Mouse (Mus musculus): ENCODE measurements around the gene 6430628N08Rik. TPM values are rescaled to one million over a fixed set of nuclear protein-coding genes. Genes with fewer than 3 reads are reported as not detected.

The 6430628N08Rik gene
- polyA plus RNA-seq, 1 experiment, result 0.16 TPM

GRCm38 (mm10) chr4:115936646-115937045, 46.2 kb downstream of the 6430628N08Rik start:
- peaks cover 43% of the 10 kb centered on the region for H3K4me1 ChIP-seq
- no peaks in the 10 kb centered on the region for H3K9me3 ChIP-seq
- TF ChIP-seq FLI1 (IDR thresholded peaks at IDR 0.05; ENCODE audit: low read length) (no peak), GATA1 (IDR thresholded peaks at IDR 0.05; ENCODE audit: borderline replicate concordance, low read length) (no peak)
- no peaks in the 10 kb centered on the region for H3K36me3 ChIP-seq (replicated peaks; ENCODE audit: low read length)
- peak overlapping the region; percentile 72 for H3K4me3 ChIP-seq (replicated peaks)
- H3K27me3 ChIP-seq (replicated peaks), result peaks cover 100% of the 10 kb centered on the region

- H3K4me3 ChIP-seq (replicated peaks), result peak overlapping the region; percentile 72
- H3K36me3 ChIP-seq (replicated peaks; ENCODE audit: low read length), result no peaks in the 10 kb centered on the region
- peaks cover 43% of the 10 kb centered on the region for H3K4me1 ChIP-seq
- H3K27me3 ChIP-seq (replicated peaks), result peaks cover 100% of the 10 kb centered on the region
- H3K9me3 ChIP-seq, result no peaks in the 10 kb centered on the region
- TF ChIP-seq GATA1 (IDR thresholded peaks at IDR 0.05; ENCODE audit: borderline replicate concordance, low read length) (no peak), FLI1 (IDR thresholded peaks at IDR 0.05; ENCODE audit: low read length) (no peak)
Observed at GRCm38 (mm10) chr4:115937061-115937976, 46.9 kb downstream of the 6430628N08Rik start.

GRCm38 (mm10) chr4:115938276-115939160, 48.1 kb downstream of the 6430628N08Rik start:
- Histone ChIP-seq H3K9me3 (no peaks in the 10 kb centered on the region), H3K4me1 (peaks cover 43% of the 10 kb centered on the region), H3K4me3 (replicated peaks) (no peak overlapping the region), H3K27me3 (replicated peaks) (peaks cover 99% of the 10 kb centered on the region), H3K36me3 (replicated peaks; ENCODE audit: low read length) (no peaks in the 10 kb centered on the region)
- no peak for TF ChIP-seq FLI1 (IDR thresholded peaks at IDR 0.05; ENCODE audit: low read length)
- no peak for TF ChIP-seq GATA1 (IDR thresholded peaks at IDR 0.05; ENCODE audit: borderline replicate concordance, low read length)

GRCm38 (mm10) chr4:115939295-115940102, 49.0 kb downstream of the 6430628N08Rik start, which contains the start of gene Dmbx1:
Dmbx1 (minus strand) TSS chr4:115939926.
- peaks cover 99% of the 10 kb centered on the region for H3K27me3 ChIP-seq (replicated peaks)
- no peaks in the 10 kb centered on the region for H3K9me3 ChIP-seq
- H3K4me3 ChIP-seq (replicated peaks), result peak within 1 kb of the TSS; percentile 59
- TF ChIP-seq GATA1 (IDR thresholded peaks at IDR 0.05; ENCODE audit: borderline replicate concordance, low read length) (no peak), FLI1 (IDR thresholded peaks at IDR 0.05; ENCODE audit: low read length) (no peak)
- H3K4me1 ChIP-seq, result peaks cover 43% of the 10 kb centered on the region
- H3K36me3 ChIP-seq (replicated peaks; ENCODE audit: low read length), result no peaks in the 10 kb centered on the region

- TF ChIP-seq GATA1 (IDR thresholded peaks at IDR 0.05; ENCODE audit: borderline replicate concordance, low read length), result no peak
- no peak for TF ChIP-seq FLI1 (IDR thresholded peaks at IDR 0.05; ENCODE audit: low read length)
- peaks cover 99% of the 10 kb centered on the region for H3K27me3 ChIP-seq (replicated peaks)
- H3K9me3 ChIP-seq, result no peaks in the 10 kb centered on the region
- H3K36me3 ChIP-seq (replicated peaks; ENCODE audit: low read length), result no peaks in the 10 kb centered on the region
- H3K4me1 ChIP-seq, result peaks cover 36% of the 10 kb centered on the region
- no peak overlapping the region for H3K4me3 ChIP-seq (replicated peaks)
Observed at GRCm38 (mm10) chr4:115940681-115941080, 50.2 kb downstream of the 6430628N08Rik start.

- Histone ChIP-seq H3K4me3 (replicated peaks) (no peak overlapping the region), H3K27me3 (replicated peaks) (peaks cover 99% of the 10 kb centered on the region), H3K4me1 (peaks cover 30% of the 10 kb centered on the region), H3K36me3 (replicated peaks; ENCODE audit: low read length) (no peaks in the 10 kb centered on the region), H3K9me3 (no peaks in the 10 kb centered on the region)
- TF ChIP-seq FLI1 (IDR thresholded peaks at IDR 0.05; ENCODE audit: low read length) (no peak), GATA1 (IDR thresholded peaks at IDR 0.05; ENCODE audit: borderline replicate concordance, low read length) (no peak)
Observed at GRCm38 (mm10) chr4:115941242-115941820, 50.9 kb downstream of the 6430628N08Rik start.

GRCm38 (mm10) chr4:115943669-115944314, 53.3 kb downstream of the 6430628N08Rik start:
- H3K4me3 ChIP-seq (replicated peaks), result no peak overlapping the region
- no peaks in the 10 kb centered on the region for H3K9me3 ChIP-seq
- H3K36me3 ChIP-seq (replicated peaks; ENCODE audit: low read length), result no peaks in the 10 kb centered on the region
- peaks cover 87% of the 10 kb centered on the region for H3K27me3 ChIP-seq (replicated peaks)
- H3K4me1 ChIP-seq, result peaks cover 15% of the 10 kb centered on the region
- TF ChIP-seq FLI1 (IDR thresholded peaks at IDR 0.05; ENCODE audit: low read length), result no peak
- TF ChIP-seq GATA1 (IDR thresholded peaks at IDR 0.05; ENCODE audit: borderline replicate concordance, low read length), result no peak

Other genes with a start within 250 kb of the 6430628N08Rik start
- not detected in 2 replicates for gene Cyp4b1, start 242.9 kb upstream of the 6430628N08Rik start, polyA plus RNA-seq (2012; ENCODE audit: insufficient read depth, low replicate concordance)
- gene Efcab14, start 152.9 kb upstream of the 6430628N08Rik start, polyA plus RNA-seq (2012; ENCODE audit: insufficient read depth, low replicate concordance), result 4.7 and 7.3 TPM in 2 replicates
- 0.44 TPM in 1 of 2 replicates, not detected in the other for gene Tex38, start 109.6 kb upstream of the 6430628N08Rik start, polyA plus RNA-seq (2012; ENCODE audit: insufficient read depth, low replicate concordance)
- 16.7 TPM in 1 of 2 replicates, not detected in the other for gene Atpaf1, start 105.9 kb upstream of the 6430628N08Rik start, polyA plus RNA-seq (2012; ENCODE audit: insufficient read depth, low replicate concordance)
- 19.3 and 30.2 TPM in 2 replicates for gene Mob3c, start 62.6 kb upstream of the 6430628N08Rik start, polyA plus RNA-seq (2012; ENCODE audit: insufficient read depth, low replicate concordance)
- gene Mknk1, start 51.5 kb upstream of the 6430628N08Rik start, polyA plus RNA-seq (2012; ENCODE audit: insufficient read depth, low replicate concordance), result 293 and 361 TPM in 2 replicates
- 0.29 TPM in 1 of 2 replicates, not detected in the other for gene Kncn, start 6.3 kb upstream of the 6430628N08Rik start, polyA plus RNA-seq (2012; ENCODE audit: insufficient read depth, low replicate concordance)
- not detected in 2 replicates for gene Dmbx1, start 49.3 kb downstream of the 6430628N08Rik start, polyA plus RNA-seq (2012; ENCODE audit: insufficient read depth, low replicate concordance)
- gene Faah, start 127.3 kb downstream of the 6430628N08Rik start, polyA plus RNA-seq (2012; ENCODE audit: insufficient read depth, low replicate concordance), result 2.9 and 3.8 TPM in 2 replicates
- 0.27 TPM in 1 of 2 replicates, not detected in the other for gene Nsun4, start 163.2 kb downstream of the 6430628N08Rik start, polyA plus RNA-seq (2012; ENCODE audit: insufficient read depth, low replicate concordance)
- gene Uqcrh, start 184.4 kb downstream of the 6430628N08Rik start, polyA plus RNA-seq (2012; ENCODE audit: insufficient read depth, low replicate concordance), result 24.7 and 73.9 TPM in 2 replicates
- gene Lrrc41, start 184.6 kb downstream of the 6430628N08Rik start, polyA plus RNA-seq (2012; ENCODE audit: insufficient read depth, low replicate concordance), result 13.4 and 17.7 TPM in 2 replicates
- 0.75 TPM in 1 of 2 replicates, not detected in the other for gene Rad54l, start 233.0 kb downstream of the 6430628N08Rik start, polyA plus RNA-seq (2012; ENCODE audit: insufficient read depth, low replicate concordance)
- 1.0 and 6.1 TPM in 2 replicates for gene Pomgnt1, start 233.2 kb downstream of the 6430628N08Rik start, polyA plus RNA-seq (2012; ENCODE audit: insufficient read depth, low replicate concordance)

Data from megakaryocyte, embryonic 14.5 days (primary cell).